Mouse (Mus musculus) adrenal gland, adult 2 months (tissue): Measurements from ENCODE around the gene Wdr91. TPM values are rescaled to one million over a fixed set of nuclear protein-coding genes. Genes with fewer than 3 reads are reported as not detected.

Experiments
- DNase-seq: peaks from one replicate; pipeline ENCODE4 v3.0.0; 2021
- long read RNA-seq: library from polyadenylated mRNA; stranded (forward); transcript quantifications from one replicate; pipeline ENCODE4 v2.0.0, GENCODE M21; 2021
- polyA plus RNA-seq: library from polyadenylated mRNA; depleted of rRNA; stranded (reverse); fragments of >200 nt; gene quantifications from 2 replicates; pipeline ENCODE4 v1.2.3, GENCODE M21; 2012; rRNA removed
- total RNA-seq, 2 experiments: library from RNA; stranded (reverse); gene quantifications; 2 replicates each; pipeline ENCODE4 v1.2.3; 2021

The Wdr91 gene
- total RNA-seq, result 10 to 100 TPM; 16.7 to 17.0 TPM
- 10.5 and 12.7 TPM in 2 replicates for polyA plus RNA-seq
- long read RNA-seq, transcript Wdr91-201 (15 exons, 2,682 nt), result major isoform, 5 of 9 reads
- long read RNA-seq, partial matches to known transcripts, result 3 of 9 reads
- long read RNA-seq, other reads (novel, unspliced or antisense), result 1 of 9 reads

- DNase-seq, result peak; percentile 95
These were observed at the start of gene Wdr91 for GRCm38 (mm10) chr6:34910371-34911219. Wdr91 (minus strand) TSS chr6:34910876.

- peak; percentile 26 for DNase-seq
These were observed 48.5 kb upstream of the Wdr91 start for GRCm38 (mm10) chr6:34959131-34959530.

- DNase-seq, result no peak
These were observed 45.2 kb upstream of the Wdr91 start for GRCm38 (mm10) chr6:34955862-34956241.

- DNase-seq, result peak; percentile 28
These were observed 44.5 kb upstream of the Wdr91 start for GRCm38 (mm10) chr6:34954926-34955861.

- DNase-seq, result no peak
These were observed 41.4 kb upstream of the Wdr91 start for GRCm38 (mm10) chr6:34951956-34952667.

- no peak for DNase-seq
These were observed 40.8 kb upstream of the Wdr91 start for GRCm38 (mm10) chr6:34951518-34951917.

GRCm38 (mm10) chr6:34948461-34948860, 37.8 kb upstream of the Wdr91 start:
- no peak for DNase-seq

GRCm38 (mm10) chr6:34946486-34947079, 35.9 kb upstream of the Wdr91 start:
- DNase-seq, result no peak

- DNase-seq, result no peak
These were observed 32.8 kb upstream of the Wdr91 start for GRCm38 (mm10) chr6:34943499-34943898.

GRCm38 (mm10) chr6:34942446-34942845, 31.8 kb upstream of the Wdr91 start:
- DNase-seq, result no peak

- no peak for DNase-seq
These were observed 30.8 kb upstream of the Wdr91 start for GRCm38 (mm10) chr6:34941496-34941895.

GRCm38 (mm10) chr6:34939451-34939850, 28.8 kb upstream of the Wdr91 start:
- no peak for DNase-seq

GRCm38 (mm10) chr6:34938929-34939325, 28.3 kb upstream of the Wdr91 start:
- no peak for DNase-seq

GRCm38 (mm10) chr6:34938280-34938928, 27.7 kb upstream of the Wdr91 start:
- no peak for DNase-seq

- no peak for DNase-seq
These were observed 26.1 kb upstream of the Wdr91 start for GRCm38 (mm10) chr6:34936743-34937142.

GRCm38 (mm10) chr6:34932633-34933032, 22.0 kb upstream of the Wdr91 start:
- no peak for DNase-seq

- DNase-seq, result no peak
These were observed 16.9 kb upstream of the Wdr91 start for GRCm38 (mm10) chr6:34927594-34927993.

- DNase-seq, result peak; percentile 60
These were observed 16.5 kb upstream of the Wdr91 start for GRCm38 (mm10) chr6:34927156-34927555.

- peak; percentile 33 for DNase-seq
These were observed 11.3 kb upstream of the Wdr91 start for GRCm38 (mm10) chr6:34921941-34922340.

- DNase-seq, result no peak
These were observed 10.0 kb upstream of the Wdr91 start for GRCm38 (mm10) chr6:34920631-34921030.

GRCm38 (mm10) chr6:34919956-34920355, 9.3 kb upstream of the Wdr91 start, which contains the start of gene Stra8:
Stra8 (plus strand) TSS chr6:34920163.
- DNase-seq, result no peak
